Mouse (Mus musculus) CD8-positive naive resting alpha-beta T cell, adult 2 months (primary cell): ENCODE measurements around the gene A930017K11Rik.

ENCODE experiments used
- DNase-seq, 2 experiments: peaks; one replicate each; pipeline ENCODE4 v3.0.0; 2022; ENCODE audit warnings: low read depth in 2 of 2, low spot score in 2 of 2

The A930017K11Rik gene

DNA sequence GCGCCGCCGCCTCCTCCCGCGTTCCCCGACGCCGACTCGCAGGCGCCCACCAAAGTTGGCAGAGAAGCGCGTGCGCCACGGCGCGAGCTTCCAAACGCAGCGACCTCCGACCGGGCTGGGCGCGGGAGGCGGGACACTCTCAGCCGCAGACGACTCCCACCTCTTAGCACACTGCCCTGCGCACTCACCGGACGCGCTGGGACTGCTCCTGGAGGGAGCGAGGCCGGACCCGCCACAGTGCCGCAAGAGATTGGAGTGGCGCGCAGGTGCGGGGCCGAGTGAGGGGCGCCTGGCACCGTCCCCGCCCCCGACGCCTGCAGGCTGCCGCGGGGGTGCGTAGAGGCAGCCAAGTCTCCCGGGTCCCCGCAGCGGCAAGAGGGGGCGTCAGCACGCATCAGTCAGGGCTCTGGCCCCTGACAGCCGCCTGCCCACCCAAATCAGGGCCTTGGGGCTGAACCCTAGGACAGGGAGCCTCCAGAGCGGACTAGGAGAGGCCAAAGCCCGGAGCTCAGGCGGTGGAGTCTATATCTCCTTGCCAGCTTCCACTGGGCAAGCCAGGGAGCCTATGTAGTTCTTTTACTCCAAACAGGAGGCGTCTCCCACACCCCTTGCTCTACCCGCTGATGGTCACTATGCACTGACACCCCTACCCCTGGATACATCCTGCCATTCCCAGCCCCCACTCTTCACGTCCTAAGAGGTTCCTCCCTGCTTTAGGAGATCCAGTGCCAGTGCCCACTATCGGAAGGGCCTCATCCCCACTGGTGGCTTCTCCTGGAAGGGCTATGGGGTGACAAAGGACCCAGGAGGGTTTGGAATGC, at the start of gene A930017K11Rik:
Gene A930017K11Rik, minus strand, starts transcription at position 763 of the 821 bp plus-strand sequence.
- DNase-seq: no peak

DNA sequence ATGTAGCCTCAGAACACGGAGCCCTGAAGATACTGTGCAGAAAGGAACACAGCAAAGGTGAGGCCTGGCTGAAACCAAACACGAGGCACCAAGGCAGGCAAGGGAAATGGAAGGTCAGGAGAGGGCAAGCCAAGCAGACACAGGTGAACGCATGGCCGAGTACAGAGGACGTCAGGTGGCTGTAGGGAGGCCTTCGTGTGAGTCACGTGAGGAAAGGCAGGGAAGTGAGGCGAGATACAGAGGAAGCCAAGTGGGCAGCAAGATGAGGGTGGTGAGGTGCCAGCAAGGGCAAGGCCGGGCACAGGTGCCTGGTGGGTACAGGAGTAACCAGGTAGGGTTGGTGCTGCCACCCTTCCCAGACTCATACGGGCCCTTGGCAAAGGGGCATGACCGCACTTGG, 46.1 kb upstream of the A930017K11Rik start:
- DNase-seq: no peak

DNA sequence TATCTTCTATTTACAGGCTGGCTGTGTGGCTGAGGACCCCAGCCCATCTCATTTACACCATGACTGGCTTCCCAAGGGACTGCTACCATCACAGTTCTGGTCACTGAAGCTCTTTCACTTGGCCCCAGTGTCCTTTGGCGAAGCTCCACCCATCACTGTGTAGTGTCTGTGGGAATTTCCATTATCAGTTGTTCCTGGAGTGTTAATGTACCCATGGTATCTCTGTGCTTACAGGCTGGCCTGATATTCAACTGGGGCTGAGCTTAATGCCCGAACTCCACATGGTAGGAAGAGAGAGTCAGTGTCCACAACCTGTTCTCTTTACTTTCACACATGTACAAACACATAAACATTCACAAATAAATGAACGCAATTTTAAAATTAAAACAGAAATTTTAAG, 41.1 kb upstream of the A930017K11Rik start:
- DNase-seq: no peak

DNA sequence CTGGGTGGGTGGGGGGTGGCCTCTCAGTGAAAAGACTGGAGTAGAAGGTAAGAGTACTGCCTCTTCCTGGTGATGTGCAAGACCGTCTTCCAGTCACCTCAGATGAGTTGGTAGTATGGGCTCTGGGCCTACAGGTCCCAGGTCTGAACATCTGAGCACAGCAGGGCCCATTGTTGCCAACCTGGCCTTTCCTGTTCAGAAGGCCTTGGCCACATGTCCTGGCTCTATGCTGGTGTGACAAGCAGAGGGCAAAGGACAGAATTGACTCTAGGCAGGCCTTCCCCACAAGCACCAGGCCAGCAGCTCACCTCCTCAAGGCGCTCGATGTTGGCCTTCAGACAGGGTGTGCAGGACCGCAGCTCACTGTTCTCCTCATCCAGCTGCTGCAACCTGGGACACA, 39.9 kb upstream of the A930017K11Rik start:
- DNase-seq: no peak

DNA sequence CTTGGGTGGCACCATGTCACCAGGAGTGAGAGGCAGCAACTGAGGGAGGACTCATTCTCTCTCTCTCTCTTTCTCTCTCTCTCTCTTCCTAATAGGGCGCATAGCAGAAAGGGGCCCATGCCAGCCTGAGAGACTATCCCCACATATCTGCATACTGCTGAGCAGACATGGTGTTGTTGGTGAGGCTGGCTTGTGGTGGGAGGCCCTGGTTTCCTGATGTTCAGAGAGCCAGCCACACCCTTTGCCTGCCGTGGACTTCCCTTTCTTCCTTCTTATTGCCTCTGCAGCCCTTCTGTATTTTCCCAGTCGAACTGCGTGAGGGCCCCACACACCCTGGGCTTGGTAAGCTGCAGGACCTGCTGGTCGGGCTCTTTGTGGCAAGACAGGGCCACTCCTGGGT, 38.0 kb upstream of the A930017K11Rik start:
- no peak for DNase-seq

DNA sequence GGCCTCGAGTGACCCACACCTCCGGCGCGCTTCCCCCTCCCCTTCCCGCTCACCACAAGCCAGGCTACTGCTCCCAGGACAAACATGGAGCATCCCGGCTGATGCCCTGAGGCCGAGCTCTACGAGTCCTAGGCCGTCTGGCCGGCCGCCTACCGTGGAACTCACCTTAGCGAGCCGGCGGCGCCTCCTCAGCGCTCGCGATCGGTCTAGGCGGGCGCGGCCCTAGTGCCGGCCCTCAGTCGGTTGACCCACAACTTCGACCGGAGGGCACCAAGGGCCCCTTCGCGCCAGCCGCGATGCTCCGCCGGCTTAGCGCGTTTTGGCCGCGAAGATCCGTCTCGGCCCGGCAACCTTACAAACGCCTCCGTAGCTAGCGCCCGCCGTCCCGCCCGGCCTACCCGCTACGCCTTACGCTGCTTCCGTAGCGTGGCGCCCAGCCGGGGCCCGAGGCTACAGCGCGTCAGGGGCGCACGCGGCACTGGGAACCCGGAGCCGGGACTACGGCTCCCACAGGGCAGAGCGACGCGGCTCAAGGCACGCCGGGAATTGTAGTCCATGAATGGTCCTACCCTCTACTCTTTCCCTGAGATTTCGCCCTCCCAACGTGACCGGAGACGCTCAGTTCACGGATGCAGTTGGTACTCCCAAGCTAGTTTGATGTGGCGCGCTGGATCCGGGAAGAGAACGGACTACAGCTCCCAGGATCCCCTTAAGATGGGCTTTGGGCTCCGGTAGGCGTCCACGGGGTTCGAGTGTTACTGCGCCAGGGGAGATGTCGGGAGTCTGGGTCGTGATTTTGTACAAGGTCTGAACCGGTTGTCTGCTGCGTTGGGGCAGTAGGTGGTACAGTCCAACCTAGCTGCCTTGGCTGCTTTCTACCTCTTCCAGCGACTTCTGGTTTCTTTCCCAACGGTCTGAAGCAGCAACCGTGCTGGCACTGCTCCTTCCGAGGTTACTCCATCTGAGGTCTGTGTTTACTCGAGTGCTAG, 33.2 kb upstream of the A930017K11Rik start, which contains the start of gene Capn15:
Gene Capn15, minus strand, starts transcription at position 491 of the 989 bp plus-strand sequence.
- peak; percentile 82 to 86 for DNase-seq

DNA sequence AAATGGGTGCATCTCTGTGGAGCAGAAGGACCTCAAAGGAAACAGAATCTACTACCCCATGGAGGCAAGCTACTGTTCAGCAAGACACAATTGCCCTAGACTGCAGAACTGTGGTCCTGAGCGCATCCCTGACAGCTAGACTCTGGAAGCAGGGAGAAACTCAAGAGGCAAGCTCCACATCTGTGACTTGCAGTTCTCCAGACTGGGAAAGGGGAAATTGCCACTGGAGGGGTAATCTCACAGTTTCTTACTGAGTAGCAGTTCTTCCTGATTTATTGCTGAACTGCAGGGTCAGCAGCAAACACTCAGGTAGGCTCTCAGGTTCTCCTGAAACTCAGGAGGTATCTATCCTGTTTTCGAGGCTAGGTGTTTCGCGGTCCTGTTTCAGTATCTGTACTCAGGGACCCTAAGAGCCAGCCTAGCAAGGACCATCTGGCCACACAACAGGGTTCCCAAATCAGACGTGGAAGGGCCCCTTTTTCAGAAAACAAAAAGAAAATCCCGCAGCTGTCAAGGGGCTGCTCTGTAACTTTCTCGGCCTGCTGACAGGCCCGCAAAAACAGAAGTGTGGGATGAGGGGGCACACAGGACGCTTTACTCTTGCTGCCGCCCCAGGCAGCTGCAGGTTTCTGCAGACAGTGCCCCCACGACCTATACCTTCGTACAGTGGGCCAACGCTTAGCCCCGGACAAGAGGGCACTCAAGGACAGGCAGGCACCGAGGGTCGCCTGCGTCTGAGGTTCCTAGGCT, 32.4 kb upstream of the A930017K11Rik start:
- DNase-seq: no peak

DNA sequence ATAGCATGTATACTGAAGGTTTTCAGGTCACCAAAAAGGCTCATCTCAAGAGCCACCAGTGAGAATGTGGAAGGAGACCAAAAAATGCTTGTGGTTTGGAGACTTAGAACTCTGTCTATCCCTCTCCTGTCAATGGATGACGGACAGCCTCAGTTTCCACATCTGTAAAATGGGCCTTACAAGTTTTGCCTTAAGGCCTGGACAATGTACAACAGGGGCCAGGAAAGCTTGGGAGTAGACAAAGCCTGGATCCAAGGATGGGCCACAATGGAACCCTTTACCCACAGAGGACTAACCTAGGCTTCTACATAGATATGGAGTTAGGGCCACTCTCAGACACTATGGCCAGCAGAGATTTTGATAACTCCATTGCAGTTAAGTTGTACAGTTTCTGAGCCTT, 31.7 kb upstream of the A930017K11Rik start:
- no peak for DNase-seq

DNA sequence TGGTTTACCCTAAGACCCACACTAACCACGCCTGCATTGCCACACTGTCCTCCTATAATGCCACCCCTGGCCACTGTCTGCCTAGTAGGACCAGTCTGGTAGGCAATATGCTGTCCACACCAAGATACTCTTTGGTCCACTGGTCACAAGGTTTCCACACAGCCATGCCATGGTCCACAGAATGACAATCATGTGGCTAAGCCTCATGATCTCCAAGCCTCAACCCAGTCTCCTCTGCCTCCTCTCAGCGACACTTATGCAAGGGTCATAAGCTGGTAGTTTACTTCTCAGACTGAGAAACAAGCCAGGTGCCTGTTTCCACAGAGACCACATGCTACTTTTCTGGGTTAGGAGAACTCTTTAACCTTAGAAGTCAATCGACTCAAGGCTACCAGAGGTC, 30.5 kb upstream of the A930017K11Rik start:
- no peak for DNase-seq

DNA sequence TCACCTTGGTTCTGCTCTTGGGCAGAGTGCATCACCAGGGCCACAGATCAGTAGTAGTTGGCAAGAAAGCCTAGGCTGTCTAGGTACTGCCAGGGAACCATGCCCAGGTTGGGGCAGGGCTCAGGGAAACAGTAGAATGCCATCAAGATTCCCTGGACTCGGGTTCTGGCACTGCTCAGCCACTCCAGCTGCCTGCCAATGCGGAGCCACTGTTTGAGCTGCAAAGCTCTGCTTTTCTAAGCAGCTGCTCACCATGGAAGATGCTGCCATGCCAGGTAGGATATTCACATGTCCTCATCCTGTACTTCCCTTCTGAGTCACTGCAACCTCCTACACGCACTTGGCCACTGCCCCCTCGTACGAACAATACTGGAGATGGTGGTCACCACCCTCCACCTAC, 28.5 kb upstream of the A930017K11Rik start:
- no peak for DNase-seq

DNA sequence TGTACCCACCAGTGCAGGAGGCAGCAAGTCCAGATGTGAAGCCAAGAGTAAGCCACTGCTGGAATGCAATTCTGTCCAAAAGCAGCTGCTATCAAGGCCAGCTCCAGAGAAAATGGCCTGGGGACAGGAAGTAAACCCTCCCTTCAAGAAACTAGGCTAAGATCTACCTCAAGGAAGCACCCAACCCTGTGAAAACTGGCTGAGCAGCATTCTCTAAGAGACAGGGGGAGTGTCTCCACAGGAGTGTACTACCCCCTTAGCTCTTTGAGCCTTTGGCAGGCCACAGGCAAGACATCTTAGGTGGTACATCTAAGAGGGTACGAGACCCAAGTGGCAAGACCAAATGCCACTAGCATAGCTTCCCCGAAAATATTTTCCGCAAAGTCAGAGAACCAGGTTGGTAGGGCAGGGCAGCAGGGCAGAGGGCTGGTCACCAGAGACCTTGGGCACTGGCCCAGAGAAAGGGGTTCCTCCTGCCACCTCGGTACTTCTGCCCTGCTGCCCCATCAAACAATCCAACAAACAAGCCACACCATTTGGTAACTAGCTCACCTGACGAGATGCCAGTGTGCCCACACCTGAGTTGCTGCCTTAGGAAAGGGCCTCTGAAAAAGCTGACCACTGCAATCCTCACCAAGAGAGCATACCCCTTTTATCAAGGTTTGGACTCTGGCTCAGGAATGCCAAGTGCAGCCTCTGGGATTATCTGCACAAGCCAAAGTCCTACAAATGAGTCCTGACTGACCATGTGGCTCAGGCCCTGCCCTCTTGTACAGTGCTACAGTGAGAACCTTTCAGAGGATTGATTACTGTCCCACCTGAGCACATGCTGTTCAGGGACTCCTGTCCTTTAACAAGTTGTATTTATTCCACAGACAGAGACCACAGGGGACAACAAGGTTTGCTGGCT, 27.7 kb upstream of the A930017K11Rik start:
- DNase-seq: no peak

DNA sequence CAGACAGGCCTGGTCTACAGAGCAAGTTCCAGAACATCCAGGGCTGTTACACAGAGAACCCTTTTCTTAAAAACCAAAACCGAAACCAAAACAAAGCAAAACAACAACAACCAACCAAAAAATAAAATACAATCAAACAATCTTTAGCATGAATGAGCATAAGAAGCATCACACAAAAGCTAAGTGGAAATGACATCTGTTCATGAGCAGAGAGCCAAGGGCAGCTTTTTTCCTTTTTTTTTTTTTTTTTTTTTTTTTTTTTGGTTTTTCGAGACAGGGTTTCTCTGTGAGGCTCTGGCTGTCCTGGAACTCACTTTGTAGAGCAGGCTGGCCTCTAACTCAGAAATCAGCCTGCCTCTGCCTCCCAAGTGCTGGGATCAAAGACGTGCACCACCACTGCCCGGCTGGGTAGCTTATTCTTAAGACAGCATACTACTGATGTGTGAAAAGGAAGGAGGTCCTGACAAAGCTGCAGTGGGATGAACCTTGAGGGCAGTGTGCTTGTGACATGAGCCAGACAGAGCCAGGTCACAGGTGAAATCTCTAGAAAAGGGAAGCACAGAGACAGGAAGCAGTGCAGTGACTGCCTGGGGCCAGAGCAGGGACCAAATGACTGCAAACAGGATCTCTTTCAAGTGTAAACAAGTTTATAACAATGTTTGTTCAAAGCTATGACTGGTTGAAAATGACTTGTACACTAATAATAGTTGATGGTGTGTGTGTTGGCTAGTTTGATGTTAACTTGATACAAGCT, 18.8 kb upstream of the A930017K11Rik start:
- DNase-seq: no peak

DNA sequence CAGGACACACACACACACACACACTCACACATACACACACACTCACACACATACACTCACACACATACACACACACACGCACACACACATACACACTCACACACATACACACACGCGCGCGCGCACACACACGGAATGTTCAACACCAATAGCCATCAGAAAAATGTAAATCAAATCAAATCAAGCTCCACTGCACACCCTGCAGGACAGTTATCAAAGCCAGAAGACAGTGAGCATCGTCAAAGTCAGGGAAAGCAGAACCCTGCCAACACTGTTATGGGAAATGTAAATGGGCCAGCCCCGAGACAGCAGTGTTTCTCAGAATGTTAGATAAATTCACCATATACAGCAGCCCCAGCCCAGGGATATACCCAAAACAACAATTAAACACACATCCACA, 18.1 kb upstream of the A930017K11Rik start:
- no peak for DNase-seq

DNA sequence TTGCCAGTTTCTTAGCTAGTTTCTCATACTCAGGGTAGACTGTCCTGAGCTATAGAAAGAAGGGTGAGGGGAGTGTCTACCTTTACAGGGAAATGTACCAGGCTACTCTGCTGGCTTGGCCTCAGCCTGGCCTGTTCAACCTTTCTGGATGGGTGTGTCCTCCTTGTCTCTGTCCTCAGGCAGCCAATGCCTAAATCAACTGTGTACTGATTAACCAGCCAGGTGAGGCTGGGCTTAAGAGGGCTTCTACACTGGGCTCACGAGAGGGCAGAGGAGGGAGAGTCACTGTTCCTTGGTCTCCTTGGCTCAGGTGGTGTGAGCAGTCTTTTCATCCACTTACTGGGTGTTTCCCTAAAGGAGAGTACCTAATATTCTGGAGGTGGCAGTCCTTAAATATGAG, 15.8 kb upstream of the A930017K11Rik start:
- no peak for DNase-seq

DNA sequence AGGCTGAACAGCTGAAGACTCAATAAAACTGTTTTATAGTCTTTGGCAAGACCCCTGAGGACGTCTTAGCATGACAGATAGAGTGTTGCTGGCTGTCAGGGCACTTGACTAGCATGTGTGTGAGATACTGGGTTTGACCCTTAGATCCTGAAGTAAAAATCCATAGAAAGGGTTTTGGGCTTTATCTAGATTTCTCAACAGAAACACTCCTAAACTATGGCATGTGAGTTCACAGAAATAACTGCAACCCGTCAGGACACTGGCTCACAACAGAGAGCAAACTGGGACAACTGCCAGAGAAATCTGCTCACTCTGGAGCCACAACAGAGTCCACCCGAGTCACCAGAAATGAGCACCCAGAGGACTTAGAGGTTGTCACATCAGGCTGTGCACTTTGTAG, 15.3 kb upstream of the A930017K11Rik start:
- DNase-seq: no peak

DNA sequence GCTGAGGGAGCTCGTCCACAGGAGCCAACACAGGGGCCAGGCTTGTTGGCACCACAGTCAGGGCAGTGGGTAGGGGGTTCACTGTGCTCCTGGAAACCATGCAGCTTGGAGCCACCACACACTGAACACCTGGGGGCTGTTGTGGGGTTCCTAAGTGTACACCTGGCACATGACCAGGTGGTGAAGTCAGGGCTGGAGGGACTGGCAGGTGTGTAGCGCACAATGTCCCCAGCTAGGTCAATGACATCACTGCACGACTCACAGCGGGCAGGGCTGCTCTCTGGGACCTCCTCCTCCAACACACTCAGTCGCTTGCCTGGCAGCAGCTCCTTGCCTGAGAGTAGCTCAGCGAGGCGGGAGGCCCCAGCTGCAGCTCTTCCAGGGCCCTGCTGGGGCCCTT, 11.9 kb upstream of the A930017K11Rik start:
- no peak for DNase-seq

DNA sequence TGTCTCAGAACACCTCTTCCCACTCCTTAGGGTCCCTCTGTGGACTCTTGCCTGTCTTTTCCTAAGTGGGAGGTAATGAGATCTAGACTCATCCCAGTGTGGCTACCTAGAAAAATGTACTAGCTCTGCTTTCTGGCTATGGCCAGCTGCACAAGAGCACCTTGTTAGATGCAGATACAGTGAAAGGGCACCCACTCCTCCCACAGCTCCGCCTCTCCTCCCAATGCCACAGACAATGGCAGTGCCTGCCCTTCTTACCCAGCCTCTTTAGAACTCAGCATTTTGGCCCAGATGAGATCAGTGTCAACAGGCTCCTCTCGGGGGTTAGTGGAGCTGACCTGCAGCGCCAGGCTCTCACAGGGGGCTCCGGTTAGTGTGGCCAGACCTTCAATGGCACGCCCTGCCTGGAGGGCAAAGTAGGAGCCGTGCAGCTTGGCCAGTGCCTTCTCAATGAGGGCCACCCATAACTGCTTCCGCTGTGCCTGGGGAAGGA, 10.1 kb upstream of the A930017K11Rik start:
- DNase-seq: no peak

DNA sequence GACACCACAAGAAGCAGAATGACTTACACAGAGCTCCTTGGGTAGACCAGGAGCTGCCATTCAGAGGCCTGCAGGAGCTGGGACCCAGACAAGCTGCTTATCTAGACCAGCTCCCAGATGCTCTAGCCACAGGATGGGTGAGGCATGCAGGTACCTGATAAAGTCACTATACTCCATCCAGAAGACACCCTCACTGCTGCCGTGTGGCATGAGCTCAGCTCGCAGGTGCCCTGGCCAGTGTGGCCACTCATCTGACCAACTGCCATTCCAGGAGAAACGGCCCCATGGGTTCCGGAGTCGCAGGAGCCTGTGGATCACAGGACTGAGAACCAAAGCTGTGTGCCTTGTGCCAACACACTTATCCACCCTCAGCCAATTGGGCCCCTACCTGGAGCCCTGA, 9.2 kb upstream of the A930017K11Rik start:
- DNase-seq: no peak
